In genomic region chr16:44745471-44745865, GRCm38 (mm10) we compare ENCODE assay signal across 8 mouse cellular contexts. TPM values are rescaled to one million over a fixed set of nuclear protein-coding genes. Genes with fewer than 3 reads are reported as not detected.
DNase-seq lines count a peak whose midpoint lies in the region; ATAC-seq and TF ChIP-seq lines count a peak whose summit lies in the region.

No protein-coding gene starts in this region.

- no peak for TF ChIP-seq POLR2A in MEL (IDR thresholded peaks at IDR 0.05; ENCODE audit: control insufficient read depth in 1 of 2, insufficient read depth in 1 of 2, low read depth in 1 of 2, low read length in 2 of 2, poor library complexity in 1 of 2)

- no peaks in the 10 kb centered on the region for H3K9me3 ChIP-seq in heart, embryonic 13.5 days
- H3K9me3 ChIP-seq in MEL (replicated peaks; ENCODE audit: insufficient read depth, low read length): no peaks in the 10 kb centered on the region
- no peaks in the 10 kb centered on the region for H3K9me3 ChIP-seq in forebrain, embryonic 15.5 days

- no peak for ATAC-seq in heart, embryonic 13.5 days (ENCODE audit: extremely low read depth, insufficient number of reproducible peaks, low FRiP score, low TSS enrichment)
- no peak for ATAC-seq in forebrain, embryonic 15.5 days (replicated peaks)

- H3K27me3 ChIP-seq in heart, embryonic 13.5 days (replicated peaks): no peaks in the 10 kb centered on the region
- H3K27me3 ChIP-seq in MEL (ENCODE audit: control insufficient read depth in 1 of 2, insufficient read depth in 2 of 2, low read length in 2 of 2): no peaks in the 10 kb centered on the region
- no peaks in the 10 kb centered on the region for H3K27me3 ChIP-seq in forebrain, embryonic 15.5 days

- no peak for TF ChIP-seq RAD21 in MEL (IDR thresholded peaks at IDR 0.05; ENCODE audit: low read depth, low read length)

- peak overlapping the region; percentile 96 for H3K27ac ChIP-seq in heart, embryonic 13.5 days (replicated peaks)
- H3K27ac ChIP-seq in MEL (ENCODE audit: control insufficient read depth, low read depth, low read length): peak overlapping the region; percentile 92
- peak overlapping the region; percentile 98 for H3K27ac ChIP-seq in forebrain, embryonic 15.5 days (replicated peaks)
- peak overlapping the region; percentile 84 for H3K27ac ChIP-seq in macrophage

- peak overlapping the region; percentile 94 for H3K4me3 ChIP-seq in heart, embryonic 13.5 days
- peak overlapping the region; percentile 84 to 98 for H3K4me3 ChIP-seq in MEL (ENCODE audit: control insufficient read depth in 1 of 2, insufficient read depth in 1 of 2, low read depth in 2 of 2, low read length in 2 of 2)
- peak overlapping the region; percentile 95 for H3K4me3 ChIP-seq in forebrain, embryonic 15.5 days
- peak overlapping the region; percentile 89 for H3K4me3 ChIP-seq in macrophage (ENCODE audit: inconsistent target)

- DNase-seq in heart, postnatal 4 days: no peak
- DNase-seq in MEL (ENCODE audit: low read depth, low spot score): peak; percentile 61
- no peak for DNase-seq in urinary bladder, postnatal 4 days (ENCODE audit: low spot score in 2 of 2)
- DNase-seq in spleen, postnatal 4 days (ENCODE audit: low spot score in 2 of 2): no peak
- no peak for DNase-seq in frontal cortex, adult 2 months (ENCODE audit: extremely low spot score in 1 of 2, low spot score in 1 of 2)

- H3K36me3 ChIP-seq in heart, embryonic 13.5 days: peaks cover 12% of the 10 kb centered on the region
- H3K36me3 ChIP-seq in MEL (ENCODE audit: control insufficient read depth in 1 of 2, insufficient read depth in 2 of 2, low read length in 2 of 2) (peaks cover 0 to 23% of the 10 kb centered on the region in 2 experiments; a peak in 3 of 4 replicates), macrophage (ENCODE audit: inconsistent target) (peaks cover 18% of the 10 kb centered on the region; the same call in 1 of the 2 replicates)
- peaks cover 7% of the 10 kb centered on the region; the same call in 1 of the 2 replicates for H3K36me3 ChIP-seq in forebrain, embryonic 15.5 days

- TF ChIP-seq EP300 in MEL (IDR thresholded peaks at IDR 0.05; ENCODE audit: low read depth in 1 of 2, low read length in 2 of 2): no peak

- no peak for TF ChIP-seq CTCF in MEL (IDR thresholded peaks at IDR 0.05 in 2 of 3, conservative IDR thresholded peaks at IDR 0.05 in 1 of 3; ENCODE audit: control insufficient read depth in 1 of 3, insufficient read depth in 1 of 3, low read depth in 2 of 3, low read length in 3 of 3, poor library complexity in 1 of 3, severe bottlenecking in 1 of 3)

- peaks cover 22% of the 10 kb centered on the region for H3K4me1 ChIP-seq in heart, embryonic 13.5 days
- peaks cover 2 to 11% of the 10 kb centered on the region in 2 experiments for H3K4me1 ChIP-seq in MEL (ENCODE audit: control insufficient read depth in 1 of 2, insufficient read depth in 2 of 2, low read length in 2 of 2)
- H3K4me1 ChIP-seq in forebrain, embryonic 15.5 days: peaks cover 18% of the 10 kb centered on the region

- H3K79me2 ChIP-seq in MEL (ENCODE audit: control insufficient read depth, insufficient read depth, low read length, poor library complexity): peaks cover 20% of the 10 kb centered on the region
- H3K79me2 ChIP-seq in macrophage (ENCODE audit: inconsistent target): peaks cover 42% of the 10 kb centered on the region

- H3K4me2 ChIP-seq in heart, embryonic 13.5 days: peak overlapping the region; percentile 91
- peak overlapping the region; percentile 86 for H3K4me2 ChIP-seq in forebrain, embryonic 15.5 days (replicated peaks)

- peak overlapping the region; percentile 88 for H3K9ac ChIP-seq in heart, embryonic 13.5 days
- peak overlapping the region; percentile 96 for H3K9ac ChIP-seq in MEL (ENCODE audit: control insufficient read depth, low read depth, low read length, poor library complexity, severe bottlenecking)
- peak overlapping the region; percentile 97 for H3K9ac ChIP-seq in forebrain, embryonic 15.5 days (replicated peaks)

- 8% methylated on average over 14 of the region's 14 CpGs for WGBS in heart, embryonic 13.5 days
- WGBS in forebrain, embryonic 15.5 days: 7% methylated on average over 14 of the region's 14 CpGs
- 7% methylated on average over 14 of the region's 14 CpGs for WGBS in macrophage (ENCODE audit: missing documents)

TF ChIP-seq in MEL, 35 proteins besides CTCF, POLR2A, EP300 and RAD21:
- TF ChIP-seq MAX (IDR thresholded peaks at IDR 0.05; ENCODE audit: low read length) (peak; percentile 39; the same call in 1 of the 2 replicates), TAL1 (IDR thresholded peaks at IDR 0.05; ENCODE audit: low read length) (no peak)

RNA-seq across cellular contexts. Expression of gene Gtpbp8, which starts 0.7 kb away (rescaled TPM):
- 18.3 and 19.3 TPM in 2 replicates for polyA plus RNA-seq in heart, embryonic 13.5 days (2015; fragmentation: Nextera tagmentation; extraction: Ambion mirVana)
- 10 to 100 TPM; 12.4 to 16.9 TPM for total RNA-seq in heart, postnatal 4 days (2021)
- total RNA-seq in MEL (2012; rRNA removed): 10.1 and 14.4 TPM in 2 replicates
- polyA plus RNA-seq in MEL (2012; ENCODE audit: insufficient read depth in 1 of 2, insufficient read length in 2 of 2, low read depth in 1 of 2, low replicate concordance in 2 of 2, missing spikeins in 1 of 2) (10 to 100 TPM in 1 of 2 experiments, not detected in 1; 10.7 TPM), macrophage (2018) (23.0 to 34.3 TPM (median 27.6 TPM) in 3 replicates)
- polyA plus RNA-seq in forebrain, embryonic 15.5 days (2015; fragmentation: Nextera tagmentation; extraction: Ambion mirVana): 33.5 and 38.1 TPM in 2 replicates
- total RNA-seq in macrophage (2018; cell fraction: chromatin; rRNA removed): 10 to 100 TPM in 23 of 26 experiments, 1 to 10 TPM in 3; 6.4 to 59.2 (median 25.5) TPM
- total RNA-seq in macrophage (2018; cell fraction: cytosol; rRNA removed): 10 to 100 TPM; 13.9 to 34.7 (median 24.2) TPM
- 10 to 100 TPM; 11.5 to 61.5 (median 25.2) TPM for total RNA-seq in macrophage (2018; cell fraction: nucleus; rRNA removed)
- 18.3 and 18.9 TPM in 2 replicates for polyA plus RNA-seq in frontal cortex, adult 2 months (2012; rRNA removed)

RNA-seq across cellular contexts. Expression of gene Cd200r1, which starts 20.1 kb away (rescaled TPM):
- 1.2 and 1.7 TPM in 2 replicates for polyA plus RNA-seq in heart, embryonic 13.5 days (2015; fragmentation: Nextera tagmentation; extraction: Ambion mirVana)
- under 1 TPM; 0.36 to 0.50 TPM for total RNA-seq in heart, postnatal 4 days (2021)
- total RNA-seq in MEL (2012; rRNA removed): 1.4 and 2.0 TPM in 2 replicates
- polyA plus RNA-seq in MEL (2012; ENCODE audit: insufficient read depth in 1 of 2, insufficient read length in 2 of 2, low read depth in 1 of 2, low replicate concordance in 2 of 2, missing spikeins in 1 of 2) (1 to 10 TPM in 1 of 2 experiments, not detected in 1; 1.6 TPM), macrophage (2018) (131 to 179 TPM (median 136 TPM) in 3 replicates)
- 0.43 and 0.46 TPM in 2 replicates for polyA plus RNA-seq in forebrain, embryonic 15.5 days (2015; fragmentation: Nextera tagmentation; extraction: Ambion mirVana)
- 100 to 1,000 TPM in 9 of 26 experiments, 10 to 100 TPM in 16, 1 to 10 TPM in 1; 6.9 to 227 (median 68.2) TPM for total RNA-seq in macrophage (2018; cell fraction: chromatin; rRNA removed)
- 100 to 1,000 TPM in 13 of 26 experiments, 10 to 100 TPM in 13; 44.5 to 152 (median 99.2) TPM for total RNA-seq in macrophage (2018; cell fraction: cytosol; rRNA removed)
- 100 to 1,000 TPM in 14 of 26 experiments, 10 to 100 TPM in 12; 42.7 to 338 (median 106) TPM for total RNA-seq in macrophage (2018; cell fraction: nucleus; rRNA removed)
- polyA plus RNA-seq in frontal cortex, adult 2 months (2012; rRNA removed): 0.32 and 0.46 TPM in 2 replicates

RNA-seq across cellular contexts. Expression of gene Nepro, which starts 21.4 kb away (rescaled TPM):
- 5.7 and 5.9 TPM in 2 replicates for polyA plus RNA-seq in heart, embryonic 13.5 days (2015; fragmentation: Nextera tagmentation; extraction: Ambion mirVana)
- 1 to 10 TPM; 6.9 to 7.0 TPM for total RNA-seq in heart, postnatal 4 days (2021)
- 8.8 and 9.0 TPM in 2 replicates for total RNA-seq in MEL (2012; rRNA removed)
- polyA plus RNA-seq in MEL (2012; ENCODE audit: insufficient read depth in 1 of 2, insufficient read length in 2 of 2, low read depth in 1 of 2, low replicate concordance in 2 of 2, missing spikeins in 1 of 2) (10 to 100 TPM in 1 of 2 experiments, not detected in 1; 20.8 TPM), macrophage (2018) (7.2 to 8.6 TPM (median 7.6 TPM) in 3 replicates)
- polyA plus RNA-seq in forebrain, embryonic 15.5 days (2015; fragmentation: Nextera tagmentation; extraction: Ambion mirVana): 4.5 and 4.9 TPM in 2 replicates
- total RNA-seq in macrophage (2018; cell fraction: chromatin; rRNA removed): 10 to 100 TPM; 11.7 to 28.5 (median 21.0) TPM
- total RNA-seq in macrophage (2018; cell fraction: cytosol; rRNA removed): 1 to 10 TPM; 3.7 to 8.9 (median 6.0) TPM
- 10 to 100 TPM in 25 of 26 experiments, 1 to 10 TPM in 1; 10.0 to 32.5 (median 15.5) TPM for total RNA-seq in macrophage (2018; cell fraction: nucleus; rRNA removed)
- polyA plus RNA-seq in frontal cortex, adult 2 months (2012; rRNA removed): 3.2 and 3.9 TPM in 2 replicates
